Mouse (Mus musculus): ENCODE results near the gene Gnb3. TPM values are rescaled to one million over a fixed set of nuclear protein-coding genes. Genes with fewer than 3 reads are reported as not detected.
A peak's percentile ranks its signal among the peaks of the same experiment; 100 is the strongest.

Gnb3 gene
- 0.78 and 1.3 TPM in 2 replicates for polyA plus RNA-seq (2015; fragmentation: Nextera tagmentation; extraction: Ambion mirVana)

DNA sequence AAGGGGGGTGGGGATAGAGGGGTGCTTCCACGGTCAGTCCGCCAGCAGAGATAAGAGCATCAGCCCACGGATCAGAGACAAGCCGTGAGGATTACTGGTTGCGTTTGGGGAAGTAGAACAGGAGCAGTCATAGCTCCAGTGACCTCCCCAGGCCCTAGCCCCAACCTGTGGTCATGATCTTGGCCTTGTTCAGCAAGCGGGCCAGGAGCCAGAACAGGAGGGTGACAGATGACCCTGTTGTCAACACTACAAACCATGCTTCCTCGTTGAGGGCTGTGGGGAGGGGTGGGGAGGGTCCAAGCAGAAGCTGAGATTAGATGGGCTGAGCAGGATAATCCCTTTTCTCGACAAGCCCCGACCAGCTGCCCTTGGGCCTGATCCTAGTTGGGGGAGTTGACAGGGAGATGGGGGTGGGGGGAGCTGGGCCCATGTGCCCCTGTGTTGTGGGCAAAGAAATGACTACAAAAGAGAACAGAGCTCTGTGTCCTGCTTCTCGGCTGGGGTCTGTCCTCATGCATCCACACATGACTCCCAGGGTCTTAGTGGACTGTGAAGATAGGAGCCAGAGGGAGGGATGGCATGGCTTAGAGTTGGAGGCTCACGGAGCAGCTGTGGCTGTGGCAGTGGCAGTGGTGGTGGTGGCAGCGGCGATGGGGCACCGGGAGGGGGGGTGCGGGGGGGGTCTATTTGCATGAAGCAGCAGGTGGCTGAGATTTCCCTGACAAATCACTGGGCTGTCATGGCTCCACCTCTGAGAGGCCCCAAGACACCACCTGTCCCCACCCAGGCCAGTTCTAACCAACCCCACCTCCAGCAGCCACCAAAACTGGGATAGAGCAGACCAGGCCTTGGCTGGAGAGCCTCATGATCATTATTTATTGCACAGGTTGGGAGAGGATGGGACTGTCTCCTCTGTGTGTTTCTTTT lies at the start of gene Gnb3:
TSS of gene Gnb3 (minus strand) at position 35 of the 927 bp plus-strand sequence.
- peak within 1 kb of the TSS; percentile 58 for H3K9ac ChIP-seq
- ATAC-seq (ENCODE audit: low FRiP score): peak; percentile 47; the same call in 1 of the 2 replicates
- H3K4me2 ChIP-seq: no peak within 1 kb of the TSS

DNA sequence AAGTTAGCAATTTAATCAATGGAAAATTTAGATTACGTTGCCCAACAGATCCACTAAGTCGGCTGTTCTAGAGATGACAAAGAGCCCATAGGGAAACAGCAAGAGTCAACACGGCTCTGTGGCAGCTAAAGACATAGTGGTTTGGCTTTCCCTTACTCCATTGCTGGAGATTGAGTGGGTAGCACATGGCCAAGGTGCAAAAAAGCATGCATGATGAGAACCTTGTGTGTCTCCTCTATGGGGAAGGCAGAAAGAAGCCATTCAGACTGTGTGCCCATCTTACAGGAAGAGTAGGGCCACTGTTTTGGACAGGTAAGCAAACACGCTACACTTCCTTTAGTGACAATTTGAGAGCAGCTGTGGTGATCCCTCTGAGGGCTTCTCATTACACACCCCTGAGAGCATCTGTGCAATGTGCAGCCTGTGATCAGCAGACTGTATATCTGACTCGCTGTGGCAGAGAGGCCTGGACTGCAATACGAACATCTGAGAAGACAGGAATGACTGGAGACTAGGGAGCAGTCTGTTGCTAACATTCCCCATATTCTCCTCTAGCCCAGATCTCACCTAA lies 48.6 kb upstream of the Gnb3 start:
- no peaks in the 10 kb centered on the region for H3K9me3 ChIP-seq
- 91% methylated on average over 6 of the region's 6 CpGs for WGBS
- no peak for ATAC-seq (ENCODE audit: low FRiP score)

More for the DNA sequence above, at the start of gene Gnb3:
- peaks cover 15% of the 10 kb centered on the region for H3K4me1 ChIP-seq (replicated peaks)
- peaks cover 23% of the 10 kb centered on the region for H3K36me3 ChIP-seq
- H3K9me3 ChIP-seq: no peaks in the 10 kb centered on the region
- H3K27me3 ChIP-seq: no peaks in the 10 kb centered on the region
- 37% methylated on average over 15 of the region's 15 CpGs for WGBS
- no peak within 1 kb of the TSS for H3K27ac ChIP-seq
- H3K4me3 ChIP-seq: no peak within 1 kb of the TSS

DNA sequence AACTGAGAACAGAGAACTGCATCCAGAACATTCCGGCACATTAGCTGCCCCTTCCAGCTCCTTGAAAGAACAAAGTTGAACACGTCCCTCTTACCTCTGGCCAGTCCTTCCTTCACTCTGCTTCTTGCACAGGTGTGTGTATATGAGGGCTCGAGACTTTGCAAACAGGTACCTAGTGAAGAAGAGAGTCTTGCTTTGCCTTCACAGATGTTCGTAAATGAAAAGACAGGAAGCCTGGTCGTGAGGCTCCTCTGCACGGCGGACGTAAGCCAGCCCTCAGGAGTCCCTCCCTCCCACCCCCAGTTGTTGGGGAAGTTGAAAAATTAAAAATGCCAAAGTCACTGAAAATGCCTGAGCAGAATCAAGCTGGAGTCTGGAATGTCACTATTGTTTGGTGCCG lies 47.9 kb upstream of the Gnb3 start, which contains the start of gene Cd4:
TSS of gene Cd4 (minus strand) at position 236 of the 400 bp plus-strand sequence.
- no peak for ATAC-seq (ENCODE audit: low FRiP score)
- 91% methylated on average over 9 of the region's 9 CpGs for WGBS
- H3K27ac ChIP-seq: no peak within 1 kb of the TSS
- H3K9me3 ChIP-seq: no peaks in the 10 kb centered on the region
- H3K9ac ChIP-seq: no peak within 1 kb of the TSS
- H3K27me3 ChIP-seq: no peaks in the 10 kb centered on the region
- no peak within 1 kb of the TSS for H3K4me3 ChIP-seq
- H3K36me3 ChIP-seq: no peaks in the 10 kb centered on the region
- 0 out of 2 replicates have a peak, but pooled peaks cover 5% of the 10 kb centered on the region for H3K4me1 ChIP-seq (replicated peaks)
- no peak within 1 kb of the TSS for H3K4me2 ChIP-seq

More for the DNA sequence above, 48.6 kb upstream of the Gnb3 start:
- no peaks in the 10 kb centered on the region for H3K27me3 ChIP-seq
- no peak overlapping the region for H3K9ac ChIP-seq
- no peak overlapping the region for H3K4me2 ChIP-seq
- H3K4me3 ChIP-seq: no peak overlapping the region
- 0 out of 2 replicates have a peak, but pooled peaks cover 5% of the 10 kb centered on the region for H3K4me1 ChIP-seq (replicated peaks)
- no peak overlapping the region for H3K27ac ChIP-seq
- H3K36me3 ChIP-seq: no peaks in the 10 kb centered on the region

DNA sequence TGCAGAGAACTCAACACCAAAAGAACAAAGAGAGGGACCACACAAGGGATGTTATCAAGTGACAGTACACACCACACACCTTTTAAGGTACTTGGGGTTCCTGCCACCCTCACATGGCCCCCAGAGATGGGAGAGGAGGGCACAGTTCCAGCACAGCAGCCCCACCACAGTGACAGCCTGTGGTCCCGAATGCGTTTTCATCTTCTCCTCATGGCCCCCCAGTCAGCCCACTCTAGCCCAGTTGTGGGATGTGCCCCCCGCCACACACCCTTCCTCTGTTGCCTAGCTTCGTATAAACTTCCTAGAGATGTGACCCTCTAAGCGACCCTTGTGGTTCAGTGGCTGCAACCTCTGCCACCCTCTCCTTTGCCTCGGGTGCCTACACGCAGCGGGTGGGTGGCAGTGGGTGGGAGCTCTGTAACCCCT lies 45.9 kb upstream of the Gnb3 start:
- 95% methylated on average over 8 of the region's 8 CpGs for WGBS
- no peak for ATAC-seq (ENCODE audit: low FRiP score)
- Histone ChIP-seq H3K4me1 (replicated peaks) (0 out of 2 replicates have a peak, but pooled peaks cover 5% of the 10 kb centered on the region), H3K9me3 (no peaks in the 10 kb centered on the region), H3K36me3 (no peaks in the 10 kb centered on the region), H3K4me2 (no peak overlapping the region), H3K27ac (no peak overlapping the region), H3K27me3 (no peaks in the 10 kb centered on the region), H3K9ac (no peak overlapping the region), H3K4me3 (no peak overlapping the region)

DNA sequence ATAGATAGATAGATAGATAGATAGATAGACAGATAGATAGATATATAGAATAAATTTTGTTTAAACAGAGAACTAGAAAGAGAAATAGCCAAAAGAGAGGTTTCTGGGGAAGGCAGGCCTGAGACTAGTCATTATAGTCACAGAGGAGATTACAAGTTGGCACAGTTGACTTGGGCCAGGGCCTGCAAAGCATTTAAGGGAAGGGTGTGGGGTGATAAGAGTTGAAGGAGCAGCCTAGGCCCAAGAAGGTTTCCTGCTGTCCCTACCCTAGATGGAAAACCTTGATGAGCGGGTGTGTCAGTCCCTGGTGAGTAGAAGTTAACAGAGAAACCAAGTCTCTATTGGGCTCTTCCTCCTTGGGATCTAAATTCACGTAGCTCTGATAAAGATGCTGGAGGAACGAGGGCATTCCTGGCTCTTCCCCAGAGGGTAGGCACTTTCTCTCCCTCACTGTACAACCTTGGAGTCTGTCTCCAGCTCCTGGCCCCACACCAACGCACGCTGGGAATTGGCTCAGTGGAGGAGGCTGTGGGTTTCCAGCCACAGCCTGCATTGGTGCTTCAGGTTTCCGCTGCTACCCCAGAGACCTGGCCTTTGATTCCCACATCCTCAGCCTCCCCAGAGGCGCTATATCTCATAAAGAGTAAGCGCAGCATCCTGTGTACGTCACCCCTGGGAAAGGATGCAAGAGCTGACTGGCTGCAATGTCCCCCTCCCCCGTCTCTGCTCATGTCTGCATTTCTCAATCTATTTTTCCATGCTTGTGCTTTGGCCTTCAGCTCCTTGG lies 44.8 kb upstream of the Gnb3 start:
- no peak overlapping the region for H3K4me2 ChIP-seq
- no peak for ATAC-seq (ENCODE audit: low FRiP score)
- H3K4me3 ChIP-seq: no peak overlapping the region
- no peak overlapping the region for H3K27ac ChIP-seq
- 0 out of 2 replicates have a peak, but pooled peaks cover 5% of the 10 kb centered on the region for H3K4me1 ChIP-seq (replicated peaks)
- H3K36me3 ChIP-seq: no peaks in the 10 kb centered on the region
- no peaks in the 10 kb centered on the region for H3K27me3 ChIP-seq
- H3K9me3 ChIP-seq: no peaks in the 10 kb centered on the region
- 76% methylated on average over 10 of the region's 10 CpGs for WGBS
- H3K9ac ChIP-seq: no peak overlapping the region

DNA sequence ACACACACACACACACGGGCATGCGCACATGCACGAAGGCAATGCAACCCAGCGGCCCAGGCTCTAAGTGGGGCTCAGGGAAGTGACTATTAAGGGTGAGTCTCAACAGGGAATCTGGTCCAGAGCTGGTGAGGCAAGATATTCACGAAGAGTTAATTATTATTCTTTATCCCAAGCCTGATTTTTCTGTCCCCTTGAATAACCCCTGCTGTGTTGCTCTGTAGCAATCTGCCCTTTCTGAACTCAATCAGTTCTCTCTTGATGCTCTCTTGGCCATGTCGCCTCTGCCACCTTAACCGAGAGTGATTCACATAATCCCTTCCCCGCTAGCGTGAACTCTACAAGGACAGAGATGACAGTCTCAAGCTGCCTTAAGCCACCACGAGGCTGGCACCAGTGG lies 43.3 kb upstream of the Gnb3 start:
- no peak overlapping the region for H3K9ac ChIP-seq
- no peak overlapping the region for H3K27ac ChIP-seq
- no peaks in the 10 kb centered on the region for H3K36me3 ChIP-seq
- H3K9me3 ChIP-seq: no peaks in the 10 kb centered on the region
- WGBS: 71% methylated on average over 10 of the region's 10 CpGs
- no peak overlapping the region for H3K4me2 ChIP-seq
- ATAC-seq (ENCODE audit: low FRiP score): no peak
- H3K27me3 ChIP-seq: no peaks in the 10 kb centered on the region
- 0 out of 2 replicates have a peak, but pooled peaks cover 5% of the 10 kb centered on the region for H3K4me1 ChIP-seq (replicated peaks)
- H3K4me3 ChIP-seq: no peak overlapping the region

DNA sequence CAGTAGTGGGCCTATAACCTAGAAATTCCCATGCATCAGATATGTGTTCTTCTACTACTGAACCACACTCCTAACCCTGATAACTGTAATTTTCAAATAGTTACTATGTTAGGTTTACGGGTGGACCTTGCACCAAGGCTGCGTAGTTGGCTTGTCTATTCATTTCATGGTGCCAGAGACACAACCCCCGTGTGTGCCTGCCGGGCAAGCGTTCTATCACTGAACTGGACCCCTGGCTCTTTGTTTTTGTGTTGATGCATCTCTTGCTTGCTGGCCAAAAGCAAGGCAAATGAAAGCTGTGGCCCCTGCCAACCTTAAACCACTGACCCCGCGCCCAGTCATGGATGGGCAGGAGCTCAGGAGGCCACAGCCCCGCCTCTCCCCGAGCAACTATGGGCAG lies 41.7 kb upstream of the Gnb3 start:
- Histone ChIP-seq H3K4me3 (no peak overlapping the region), H3K4me2 (no peak overlapping the region), H3K27me3 (no peaks in the 10 kb centered on the region), H3K9me3 (no peaks in the 10 kb centered on the region), H3K36me3 (no peaks in the 10 kb centered on the region), H3K27ac (no peak overlapping the region), H3K4me1 (replicated peaks) (0 out of 2 replicates have a peak, but pooled peaks cover 5% of the 10 kb centered on the region), H3K9ac (no peak overlapping the region)
- no peak for ATAC-seq (ENCODE audit: low FRiP score)
- 97% methylated on average over 9 of the region's 9 CpGs for whole genome bisulfite sequencing

DNA sequence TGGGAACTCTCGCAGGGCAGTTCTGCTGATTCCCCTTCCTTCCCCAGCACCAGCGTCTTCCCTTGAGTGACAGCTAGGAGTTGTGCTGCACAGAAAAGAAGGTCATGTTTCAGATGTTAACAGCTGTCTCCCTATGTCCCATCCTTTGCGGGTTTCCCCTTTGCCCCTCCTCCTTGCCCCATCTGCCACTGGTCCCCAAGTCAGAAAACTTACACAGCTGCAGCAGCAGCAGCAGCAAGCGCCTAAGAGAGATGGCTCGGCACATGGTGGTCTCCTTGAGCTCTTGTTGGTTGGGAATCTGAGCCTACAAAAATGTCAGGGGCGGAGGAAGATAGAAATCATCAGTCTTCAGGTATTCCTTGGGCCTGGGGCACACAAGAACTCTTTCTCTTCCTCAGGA lies 39.3 kb upstream of the Gnb3 start:
- no peak for ATAC-seq (ENCODE audit: low FRiP score)
- Histone ChIP-seq H3K4me3 (no peak overlapping the region), H3K27me3 (0 out of 2 replicates have a peak, but pooled peaks cover 5% of the 10 kb centered on the region), H3K9ac (no peak overlapping the region), H3K9me3 (no peaks in the 10 kb centered on the region), H3K27ac (no peak overlapping the region), H3K4me2 (no peak overlapping the region), H3K4me1 (replicated peaks) (no peaks in the 10 kb centered on the region), H3K36me3 (no peaks in the 10 kb centered on the region)
- 63% methylated on average over 6 of the region's 6 CpGs for WGBS

DNA sequence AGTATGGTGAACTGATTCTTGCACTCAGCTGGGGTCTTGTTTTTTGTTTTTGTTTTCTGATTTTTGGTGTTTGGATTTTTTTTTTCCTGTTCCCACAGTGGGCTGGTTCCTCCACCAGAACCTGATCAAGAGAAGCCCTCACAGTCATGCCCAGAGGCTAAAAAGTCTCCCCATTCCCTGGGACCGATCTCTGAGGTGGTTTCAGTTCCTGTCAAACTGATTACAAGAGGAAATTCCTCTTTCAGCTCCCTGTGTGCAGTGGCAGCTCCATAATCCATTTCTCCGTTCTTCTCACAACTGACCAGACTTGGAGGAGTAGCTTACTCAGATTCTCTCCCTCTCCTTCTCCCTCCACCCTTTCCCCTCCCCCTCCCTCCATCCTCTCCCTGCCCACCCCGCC lies 34.3 kb upstream of the Gnb3 start:
- H3K4me1 ChIP-seq (replicated peaks): no peaks in the 10 kb centered on the region
- no peak overlapping the region for H3K4me3 ChIP-seq
- no peak overlapping the region for H3K9ac ChIP-seq
- H3K36me3 ChIP-seq: no peaks in the 10 kb centered on the region
- H3K9me3 ChIP-seq: no peaks in the 10 kb centered on the region
- H3K27ac ChIP-seq: no peak overlapping the region
- no peak overlapping the region for H3K4me2 ChIP-seq
- 51% methylated on average over 2 of the region's 3 CpGs for WGBS
- ATAC-seq (ENCODE audit: low FRiP score): no peak
- 0 out of 2 replicates have a peak, but pooled peaks cover 5% of the 10 kb centered on the region for H3K27me3 ChIP-seq

DNA sequence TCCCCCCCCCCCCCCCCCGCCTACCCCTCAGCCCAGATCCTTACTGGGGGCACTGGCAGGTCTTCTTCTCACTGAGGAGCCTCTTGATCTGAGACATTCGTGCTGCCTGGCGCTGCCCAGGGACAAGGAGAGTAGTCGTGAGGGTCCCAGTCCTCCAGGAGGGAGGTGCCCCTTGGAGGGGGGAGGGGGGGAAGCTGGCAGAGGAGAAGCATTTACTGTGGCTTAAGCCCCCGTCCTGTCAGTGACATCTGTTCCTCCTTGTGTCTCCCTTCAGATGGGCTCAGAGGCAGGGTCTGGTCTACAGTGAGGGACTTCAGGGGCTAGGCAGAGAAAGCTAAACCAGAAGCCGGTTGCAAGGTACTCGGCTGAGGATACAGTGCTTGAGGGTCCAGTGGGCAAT lies 26.5 kb upstream of the Gnb3 start:
- Histone ChIP-seq H3K4me2 (no peak overlapping the region), H3K4me3 (no peak overlapping the region), H3K9ac (peak overlapping the region; percentile 51; the same call in 1 of the 2 replicates), H3K27ac (no peak overlapping the region), H3K27me3 (peaks cover 4% of the 10 kb centered on the region; the same call in 1 of the 2 replicates), H3K4me1 (replicated peaks) (peaks cover 49% of the 10 kb centered on the region), H3K36me3 (no peaks in the 10 kb centered on the region), H3K9me3 (no peaks in the 10 kb centered on the region)
- WGBS: 65% methylated on average over 6 of the region's 7 CpGs
- no peak for ATAC-seq (ENCODE audit: low FRiP score)

DNA sequence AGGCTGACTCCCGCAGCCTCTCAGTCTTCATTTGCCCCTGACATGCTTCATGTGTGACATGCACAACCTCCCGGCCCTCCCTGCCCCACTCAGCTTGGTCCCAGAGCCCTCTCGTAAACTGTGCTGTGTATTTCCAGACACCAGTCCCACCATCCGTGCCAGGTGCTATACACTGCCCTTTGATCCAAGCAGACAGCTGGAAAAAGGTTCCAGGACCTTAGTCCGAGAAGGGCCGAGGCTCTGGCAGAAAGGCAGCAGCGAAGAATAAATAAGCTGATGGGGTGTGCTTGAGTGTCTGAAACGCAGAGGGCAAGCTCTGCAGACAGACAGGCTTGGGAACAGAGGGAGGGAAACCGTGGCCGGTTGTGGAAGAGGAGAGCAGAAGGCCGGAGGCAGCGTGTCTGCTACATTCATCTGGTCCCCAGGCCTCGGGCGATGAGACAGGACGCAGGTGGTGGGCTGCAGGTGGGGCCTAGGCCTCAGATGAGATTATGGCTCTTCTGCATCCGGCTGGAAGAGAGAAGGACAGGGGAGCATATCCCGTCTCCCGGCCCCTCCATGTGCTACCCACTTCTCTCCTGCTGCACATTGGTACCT lies 25.8 kb upstream of the Gnb3 start:
- WGBS: 41% methylated on average over 18 of the region's 18 CpGs
- Histone ChIP-seq H3K4me1 (replicated peaks) (peaks cover 56% of the 10 kb centered on the region), H3K9me3 (no peaks in the 10 kb centered on the region), H3K36me3 (peaks cover 5% of the 10 kb centered on the region), H3K27ac (peak overlapping the region; percentile 70), H3K9ac (peak overlapping the region; percentile 51), H3K4me3 (no peak overlapping the region), H3K27me3 (peaks cover 4% of the 10 kb centered on the region; the same call in 1 of the 2 replicates), H3K4me2 (no peak overlapping the region)
- ATAC-seq (ENCODE audit: low FRiP score): no peak

All from hindbrain, embryonic 13.5 days (tissue).